Mouse (Mus musculus): ENCODE measurements around the gene Bdkrb2.

The Bdkrb2 gene

GRCm38 (mm10) chr12:105548001-105548400 is 15.0 kb upstream of the Bdkrb2 start:
- no peak for DNase-seq

GRCm38 (mm10) chr12:105548881-105549280 is 14.1 kb upstream of the Bdkrb2 start:
- no peak for DNase-seq

- DNase-seq = no peak
Measured at GRCm38 (mm10) chr12:105549835-105550802, 12.9 kb upstream of the Bdkrb2 start.

- DNase-seq = no peak
Measured at GRCm38 (mm10) chr12:105551551-105551989, 11.5 kb upstream of the Bdkrb2 start.

GRCm38 (mm10) chr12:105554151-105554772 is 8.8 kb upstream of the Bdkrb2 start:
- no peak for DNase-seq

GRCm38 (mm10) chr12:105555172-105555571 is 7.9 kb upstream of the Bdkrb2 start:
- DNase-seq = no peak

- DNase-seq = no peak
Measured at GRCm38 (mm10) chr12:105557250-105557925, 5.6 kb upstream of the Bdkrb2 start.

GRCm38 (mm10) chr12:105561007-105561534 is 2.0 kb upstream of the Bdkrb2 start:
- DNase-seq = no peak

- DNase-seq = no peak
Measured at GRCm38 (mm10) chr12:105562056-105562820, 788 bp upstream of the Bdkrb2 start.

- DNase-seq = no peak
Measured at GRCm38 (mm10) chr12:105563726-105564275, 775 bp downstream of the Bdkrb2 start.

GRCm38 (mm10) chr12:105565221-105565620 is 2.2 kb downstream of the Bdkrb2 start:
- no peak for DNase-seq

GRCm38 (mm10) chr12:105571867-105572266 is 8.8 kb downstream of the Bdkrb2 start:
- DNase-seq = no peak

- DNase-seq = no peak
Measured at GRCm38 (mm10) chr12:105572622-105573021, 9.6 kb downstream of the Bdkrb2 start.

- DNase-seq = no peak
Measured at GRCm38 (mm10) chr12:105574356-105574755, 11.3 kb downstream of the Bdkrb2 start.

GRCm38 (mm10) chr12:105580490-105580889 is 17.5 kb downstream of the Bdkrb2 start:
- DNase-seq = no peak

GRCm38 (mm10) chr12:105582486-105582885 is 19.5 kb downstream of the Bdkrb2 start:
- DNase-seq = no peak

- DNase-seq = no peak
Measured at GRCm38 (mm10) chr12:105583484-105583883, 20.5 kb downstream of the Bdkrb2 start.

- DNase-seq = peak; percentile 75
Measured at GRCm38 (mm10) chr12:105584851-105585250, 21.8 kb downstream of the Bdkrb2 start.

GRCm38 (mm10) chr12:105587526-105587925 is 24.5 kb downstream of the Bdkrb2 start:
- no peak for DNase-seq

GRCm38 (mm10) chr12:105590786-105591185 is 27.8 kb downstream of the Bdkrb2 start:
- no peak for DNase-seq

GRCm38 (mm10) chr12:105592361-105592761 is 29.3 kb downstream of the Bdkrb2 start:
- no peak for DNase-seq

GRCm38 (mm10) chr12:105593471-105593870 is 30.4 kb downstream of the Bdkrb2 start:
- DNase-seq = no peak

All from right cerebral cortex, postnatal 4 days (tissue).